Mouse (Mus musculus): ENCODE data around the gene Zfp719. TPM values are rescaled to one million over a fixed set of nuclear protein-coding genes. Genes with fewer than 3 reads are reported as not detected.

Zfp719 gene
- polyA plus RNA-seq, 1 experiment from 2014 or later = 13.9 TPM

GRCm38 (mm10) chr7:43613816-43614551 is 34.6 kb downstream of the Zfp719 start:
- Histone ChIP-seq H3K4me3 (no peak overlapping the region), H3K4me1 (replicated peaks) (no peaks in the 10 kb centered on the region), H3K27ac (replicated peaks) (no peak overlapping the region), H3K36me3 (no peaks in the 10 kb centered on the region), H3K27me3 (no peaks in the 10 kb centered on the region), H3K4me2 (no peak overlapping the region), H3K9me3 (no peaks in the 10 kb centered on the region), H3K9ac (no peak overlapping the region)
- ATAC-seq (ENCODE audit: low read depth) = no peak
- WGBS = 84% methylated on average over 14 of the region's 14 CpGs

GRCm38 (mm10) chr7:43622927-43623326 is 43.5 kb downstream of the Zfp719 start:
- Histone ChIP-seq H3K9me3 (no peaks in the 10 kb centered on the region), H3K4me1 (replicated peaks) (peaks cover 5% of the 10 kb centered on the region; the same call in 1 of the 2 replicates), H3K27ac (replicated peaks) (no peak overlapping the region), H3K27me3 (no peaks in the 10 kb centered on the region), H3K4me3 (no peak overlapping the region), H3K4me2 (no peak overlapping the region), H3K36me3 (no peaks in the 10 kb centered on the region), H3K9ac (no peak overlapping the region)
- WGBS = 84% methylated on average over 7 of the region's 7 CpGs
- no peak for ATAC-seq (ENCODE audit: low read depth)

GRCm38 (mm10) chr7:43623819-43624218 is 44.4 kb downstream of the Zfp719 start:
- no peak overlapping the region for H3K27ac ChIP-seq (replicated peaks)
- 16% methylated on average over 10 of the region's 10 CpGs for WGBS
- ATAC-seq (ENCODE audit: low read depth) = peak; percentile 47; the same call in 1 of the 2 replicates

GRCm38 (mm10) chr7:43625065-43625464 is 45.7 kb downstream of the Zfp719 start:
- Histone ChIP-seq H3K27ac (replicated peaks) (no peak overlapping the region), H3K9ac (no peak overlapping the region), H3K4me3 (no peak overlapping the region), H3K36me3 (no peaks in the 10 kb centered on the region), H3K4me2 (no peak overlapping the region), H3K4me1 (replicated peaks) (peaks cover 5% of the 10 kb centered on the region; the same call in 1 of the 2 replicates), H3K9me3 (no peaks in the 10 kb centered on the region), H3K27me3 (no peaks in the 10 kb centered on the region)
- ATAC-seq (ENCODE audit: low read depth) = no peak
- WGBS = 61% methylated on average over 3 of the region's 3 CpGs

More at GRCm38 (mm10) chr7:43623819-43624218, 44.4 kb downstream of the Zfp719 start:
- no peaks in the 10 kb centered on the region for H3K27me3 ChIP-seq
- H3K9me3 ChIP-seq = no peaks in the 10 kb centered on the region
- no peaks in the 10 kb centered on the region for H3K36me3 ChIP-seq
- peak overlapping the region; percentile 41; the same call in 1 of the 2 replicates for H3K9ac ChIP-seq
- peak overlapping the region; percentile 29 for H3K4me2 ChIP-seq
- H3K4me3 ChIP-seq = no peak overlapping the region
- H3K4me1 ChIP-seq (replicated peaks) = peaks cover 5% of the 10 kb centered on the region; the same call in 1 of the 2 replicates

GRCm38 (mm10) chr7:43625794-43626422 is 46.5 kb downstream of the Zfp719 start:
- 88% methylated on average over 8 of the region's 8 CpGs for WGBS
- ATAC-seq (ENCODE audit: low read depth) = no peak
- H3K36me3 ChIP-seq = no peaks in the 10 kb centered on the region
- no peak overlapping the region for H3K4me3 ChIP-seq
- no peak overlapping the region for H3K4me2 ChIP-seq
- H3K27me3 ChIP-seq = no peaks in the 10 kb centered on the region
- no peak overlapping the region for H3K27ac ChIP-seq (replicated peaks)
- no peak overlapping the region for H3K9ac ChIP-seq
- H3K9me3 ChIP-seq = no peaks in the 10 kb centered on the region
- peaks cover 5% of the 10 kb centered on the region; the same call in 1 of the 2 replicates for H3K4me1 ChIP-seq (replicated peaks)

- Histone ChIP-seq H3K36me3 (no peaks in the 10 kb centered on the region), H3K27ac (replicated peaks) (no peak overlapping the region), H3K9ac (no peak overlapping the region), H3K4me2 (no peak overlapping the region), H3K4me3 (no peak overlapping the region), H3K27me3 (no peaks in the 10 kb centered on the region), H3K9me3 (no peaks in the 10 kb centered on the region), H3K4me1 (replicated peaks) (no peaks in the 10 kb centered on the region)
- no peak for ATAC-seq (ENCODE audit: low read depth)
- WGBS = 46% methylated on average over 4 of the region's 4 CpGs
Observed at GRCm38 (mm10) chr7:43633940-43634339, 54.5 kb downstream of the Zfp719 start.

- Histone ChIP-seq H3K4me1 (replicated peaks) (no peaks in the 10 kb centered on the region), H3K4me3 (no peak within 1 kb of the TSS), H3K9me3 (no peaks in the 10 kb centered on the region), H3K36me3 (no peaks in the 10 kb centered on the region), H3K27ac (replicated peaks) (no peak within 1 kb of the TSS), H3K9ac (no peak within 1 kb of the TSS), H3K27me3 (no peaks in the 10 kb centered on the region), H3K4me2 (no peak within 1 kb of the TSS)
- ATAC-seq (ENCODE audit: low read depth) = no peak
- 70% methylated on average over 6 of the region's 6 CpGs for WGBS
Observed at GRCm38 (mm10) chr7:43634500-43634899, 55.1 kb downstream of the Zfp719 start, which contains the start of gene Ceacam18. Gene Ceacam18 (plus strand): TSS chr7:43634707.

- Histone ChIP-seq H3K4me3 (no peak overlapping the region), H3K27ac (replicated peaks) (no peak overlapping the region), H3K4me2 (no peak overlapping the region), H3K4me1 (replicated peaks) (no peaks in the 10 kb centered on the region), H3K27me3 (no peaks in the 10 kb centered on the region), H3K36me3 (no peaks in the 10 kb centered on the region), H3K9ac (no peak overlapping the region), H3K9me3 (no peaks in the 10 kb centered on the region)
- ATAC-seq (ENCODE audit: low read depth) = no peak
- 70% methylated on average over 2 of the region's 2 CpGs for WGBS
Observed at GRCm38 (mm10) chr7:43636194-43636593, 56.8 kb downstream of the Zfp719 start.

- no peak overlapping the region for H3K4me3 ChIP-seq
- no peak overlapping the region for H3K4me2 ChIP-seq
- no peaks in the 10 kb centered on the region for H3K4me1 ChIP-seq (replicated peaks)
- no peaks in the 10 kb centered on the region for H3K36me3 ChIP-seq
- no peak for ATAC-seq (ENCODE audit: low read depth)
- no peak overlapping the region for H3K9ac ChIP-seq
- H3K9me3 ChIP-seq = no peaks in the 10 kb centered on the region
- no peak overlapping the region for H3K27ac ChIP-seq (replicated peaks)
- no peaks in the 10 kb centered on the region for H3K27me3 ChIP-seq
- WGBS = 63% methylated on average over 1 of the region's 1 CpGs
Observed at GRCm38 (mm10) chr7:43637118-43637517, 57.7 kb downstream of the Zfp719 start.

GRCm38 (mm10) chr7:43642587-43642986 is 63.2 kb downstream of the Zfp719 start:
- Histone ChIP-seq H3K27ac (replicated peaks) (no peak overlapping the region), H3K4me3 (no peak overlapping the region), H3K9me3 (no peaks in the 10 kb centered on the region), H3K9ac (no peak overlapping the region), H3K4me2 (no peak overlapping the region), H3K27me3 (no peaks in the 10 kb centered on the region), H3K36me3 (no peaks in the 10 kb centered on the region), H3K4me1 (replicated peaks) (no peaks in the 10 kb centered on the region)
- 88% methylated on average over 5 of the region's 5 CpGs for WGBS
- no peak for ATAC-seq (ENCODE audit: low read depth)
